Mouse (Mus musculus) liver (tissue): ENCODE measurements around the gene Tiam2.
"Not testable (repeated sequence)": the region's sequence is repeated elsewhere in the genome, so short reads cannot be mapped to it uniquely, and the experiment has no call there.

ENCODE experiments used
- DNase-seq: peaks from one replicate; pipeline ENCODE4 v3.0.0-alpha.2; 2020; ENCODE audit warnings: mixed read lengths

Tiam2 gene

DNA sequence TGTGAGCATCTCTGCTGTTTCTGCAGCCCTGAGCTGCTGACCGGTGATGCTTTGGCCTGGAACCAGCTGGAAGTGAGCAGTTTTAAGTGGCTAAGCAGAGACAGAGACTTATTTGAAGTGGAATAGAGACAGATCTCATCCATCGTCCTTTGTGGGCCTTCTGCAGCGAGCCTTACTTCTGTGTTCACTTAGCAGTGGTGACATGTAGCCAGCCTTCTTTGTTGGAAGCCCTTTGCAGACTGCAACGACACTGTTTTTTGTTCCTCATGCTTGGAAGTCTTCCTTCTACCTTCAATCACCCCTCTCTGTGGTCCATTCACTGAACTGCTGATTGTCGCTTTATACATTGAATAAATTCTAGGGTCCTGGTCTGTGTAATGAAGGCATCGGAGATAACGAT, 18.5 kb downstream of the Tiam2 start:
- no peak for DNase-seq

DNA sequence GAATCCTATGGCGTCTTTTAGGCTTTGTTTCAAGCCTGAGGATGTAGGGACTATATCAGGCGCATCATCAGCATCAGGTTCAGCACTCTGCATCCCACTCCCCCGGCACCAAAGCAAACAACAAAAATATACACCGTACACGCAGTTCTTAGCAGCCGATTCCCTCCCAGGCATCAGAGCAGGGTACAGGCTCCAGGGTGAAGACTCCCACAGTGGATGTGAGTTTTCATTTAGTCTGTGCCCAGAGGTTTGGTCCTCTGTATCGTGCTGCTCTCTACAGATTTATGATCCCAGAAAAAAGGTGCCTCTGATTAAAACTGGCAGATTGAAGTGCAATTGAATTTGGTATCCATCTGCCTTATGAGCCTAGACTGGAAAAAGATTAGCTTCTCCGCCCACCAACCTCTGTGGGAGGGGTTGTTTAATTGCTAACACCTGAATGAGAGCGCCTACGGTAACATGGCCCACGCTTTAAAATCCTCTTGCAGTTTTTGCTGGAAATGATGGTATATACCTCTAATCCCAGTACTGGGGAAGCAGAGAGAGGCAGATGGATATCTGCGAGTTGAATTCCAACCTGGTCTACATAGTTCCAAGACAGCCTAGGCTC, 19.0 kb downstream of the Tiam2 start:
- DNase-seq: no peak

DNA sequence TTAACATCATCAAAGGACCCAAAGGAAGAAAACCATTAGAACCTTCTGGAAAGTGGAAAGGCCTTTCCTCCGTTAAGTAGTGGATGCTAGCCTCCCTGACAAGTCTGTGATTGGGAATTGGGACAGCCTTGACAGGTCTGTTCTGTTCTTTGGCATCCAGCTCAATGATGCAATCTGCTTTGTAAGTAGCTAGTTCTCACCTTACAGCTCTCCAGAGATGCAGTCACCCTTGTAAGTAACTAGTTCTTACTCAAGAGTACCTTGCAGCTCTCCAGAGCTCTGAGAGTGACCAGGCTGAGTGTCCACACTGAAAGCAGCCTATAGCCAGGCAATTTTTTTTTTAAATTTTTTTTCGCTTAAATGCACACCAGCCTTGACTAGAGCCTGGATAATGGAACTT, 21.4 kb downstream of the Tiam2 start:
- DNase-seq: no peak

DNA sequence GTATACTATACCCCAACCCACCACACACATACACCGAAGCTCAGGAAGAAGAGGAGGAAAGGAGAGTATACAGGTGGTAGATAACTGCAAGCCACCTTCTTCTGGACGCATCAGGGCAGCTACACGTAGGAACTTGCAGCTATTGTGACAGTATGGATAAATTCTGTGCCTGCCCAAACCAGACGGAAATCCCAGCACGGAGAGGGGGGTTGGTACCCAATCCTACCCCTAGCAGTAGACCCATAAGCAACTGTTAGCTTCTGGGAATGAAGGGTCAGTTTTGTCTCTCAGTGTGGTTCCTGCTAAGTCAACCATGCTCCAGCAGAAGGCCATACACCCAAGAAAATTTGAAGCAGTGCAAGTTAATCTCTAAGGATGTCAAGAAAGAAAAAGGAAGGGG, 23.0 kb downstream of the Tiam2 start:
- DNase-seq: no peak

DNA sequence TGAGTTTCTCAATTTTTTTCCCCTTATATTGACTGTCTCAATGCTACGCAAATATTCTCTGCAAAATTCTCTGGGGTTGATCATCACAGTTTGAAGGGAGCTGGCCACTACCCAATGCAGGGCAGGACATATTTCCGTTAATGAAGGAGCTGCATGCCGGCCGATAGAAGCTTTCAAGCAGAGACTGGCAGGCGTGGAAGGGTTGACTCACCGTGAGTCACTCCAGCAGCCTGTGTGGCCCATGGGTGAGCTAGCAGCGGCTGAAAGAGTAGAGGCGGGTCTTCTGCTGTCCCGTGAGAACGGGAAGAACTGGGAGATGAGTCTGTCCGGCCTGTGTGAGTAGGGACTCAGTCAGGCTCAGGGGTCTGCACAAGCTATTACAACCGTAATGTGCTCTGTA, 23.6 kb downstream of the Tiam2 start:
- DNase-seq: no peak

DNA sequence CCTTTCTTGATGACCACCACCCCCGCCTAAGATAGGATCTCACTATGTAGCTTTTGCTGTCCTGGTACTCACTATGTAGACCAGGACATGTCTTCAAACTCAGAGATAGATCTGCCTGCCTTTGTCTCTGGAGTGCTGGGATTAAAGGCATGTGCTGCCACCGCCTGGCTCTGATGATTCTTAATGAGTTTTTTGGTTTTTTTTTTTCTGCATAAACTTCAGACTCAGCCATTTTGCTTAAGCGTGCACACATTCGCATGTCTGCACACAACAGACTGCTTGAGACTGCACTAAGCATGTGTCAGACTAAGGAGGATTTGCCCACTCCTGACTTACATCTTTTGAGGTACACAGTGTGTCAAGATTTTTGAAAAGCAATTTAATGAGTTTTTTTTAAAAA, 24.0 kb downstream of the Tiam2 start:
- DNase-seq: no peak

DNA sequence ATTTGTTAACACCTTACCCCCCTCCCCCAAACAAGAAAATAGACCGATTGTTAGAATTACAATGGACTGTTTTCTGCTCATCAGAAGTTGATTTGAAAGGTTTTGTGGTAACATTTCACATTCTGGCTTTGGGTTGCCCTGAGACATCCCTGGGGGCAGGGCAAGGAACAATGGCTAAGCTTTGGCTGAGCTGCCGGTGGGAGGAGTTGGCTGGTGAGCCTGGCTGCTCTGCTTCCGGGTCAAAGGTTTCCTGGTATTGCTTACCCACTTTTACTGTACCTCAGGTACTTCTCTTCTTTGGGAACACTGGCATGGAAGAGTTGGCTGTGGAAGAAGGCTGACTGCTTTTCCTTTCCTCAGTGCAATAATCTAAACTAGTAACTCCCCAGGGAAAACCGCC, 25.3 kb downstream of the Tiam2 start:
- no peak for DNase-seq

DNA sequence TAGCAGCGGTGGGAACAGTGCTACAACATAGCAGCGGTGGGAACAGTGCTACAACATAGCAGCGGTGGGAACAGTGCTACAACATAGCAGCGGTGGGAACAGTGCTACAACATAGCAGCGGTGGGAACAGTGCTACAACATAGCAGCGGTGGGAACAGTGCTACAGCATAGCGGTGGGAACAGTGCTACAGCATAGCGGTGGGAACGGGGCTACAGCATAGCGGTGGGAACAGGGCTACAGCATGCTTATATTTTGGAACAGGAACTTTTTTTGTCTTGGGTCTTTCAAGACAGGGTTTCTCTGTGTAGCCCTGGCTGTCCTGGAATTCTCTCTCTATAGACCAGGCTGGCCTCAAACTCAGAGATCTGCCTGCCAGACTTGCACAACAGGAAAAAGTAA, 26.8 kb downstream of the Tiam2 start:
- not testable (repeated sequence) for DNase-seq

DNA sequence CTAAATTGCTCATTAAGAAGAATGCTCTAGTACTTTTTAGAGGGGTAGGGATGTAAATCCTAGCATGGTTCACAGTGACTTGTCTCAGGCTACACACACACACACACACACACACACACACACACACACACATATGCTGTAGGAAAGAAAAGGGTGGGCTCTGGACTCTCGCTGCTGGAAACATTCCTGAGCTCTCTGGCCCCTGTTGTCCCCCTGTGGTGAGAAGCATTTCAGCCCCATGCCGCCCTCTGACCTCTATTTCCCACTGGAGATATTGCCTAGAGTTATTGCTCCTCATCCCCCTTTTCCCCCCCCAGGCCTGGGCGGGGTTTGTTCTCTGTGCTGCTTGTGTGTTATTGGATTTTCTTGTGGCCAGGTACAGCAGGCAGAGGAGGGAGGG, 28.5 kb downstream of the Tiam2 start:
- DNase-seq: no peak

DNA sequence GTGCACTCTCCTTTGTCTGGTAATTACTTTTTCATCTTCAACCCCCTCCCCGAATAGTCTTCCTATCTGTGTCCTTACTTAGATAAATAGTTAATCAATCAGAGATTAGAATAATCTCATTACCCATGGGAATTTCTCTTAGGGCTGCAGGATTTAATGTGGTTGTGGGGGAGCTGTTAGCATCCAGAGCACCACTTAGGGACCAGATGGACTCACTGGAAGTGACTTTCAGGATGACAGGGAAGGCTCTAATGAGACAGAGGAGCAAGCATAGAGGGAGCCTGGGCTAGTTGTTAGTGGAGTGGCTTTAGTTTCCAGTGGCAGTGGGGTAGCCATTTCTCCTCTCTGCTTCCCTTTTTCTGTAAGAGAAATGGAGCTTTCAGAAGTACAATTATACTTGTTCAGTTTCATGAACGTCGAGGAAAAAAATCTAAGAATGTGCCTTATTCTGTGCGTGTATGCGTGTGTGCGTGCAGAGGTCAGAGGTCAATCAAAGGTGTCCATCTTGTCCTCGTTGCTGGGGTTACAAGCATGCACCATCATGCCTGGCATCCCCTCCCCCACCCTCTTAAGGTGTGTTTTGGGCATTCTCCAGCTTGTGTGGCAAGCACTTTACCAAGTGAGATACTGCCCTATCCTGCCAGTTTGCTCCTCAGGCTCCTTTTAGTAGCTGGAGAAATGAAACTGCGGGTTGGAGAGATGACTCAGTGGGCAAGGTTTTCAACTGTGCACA, 30.4 kb downstream of the Tiam2 start:
- DNase-seq: no peak

DNA sequence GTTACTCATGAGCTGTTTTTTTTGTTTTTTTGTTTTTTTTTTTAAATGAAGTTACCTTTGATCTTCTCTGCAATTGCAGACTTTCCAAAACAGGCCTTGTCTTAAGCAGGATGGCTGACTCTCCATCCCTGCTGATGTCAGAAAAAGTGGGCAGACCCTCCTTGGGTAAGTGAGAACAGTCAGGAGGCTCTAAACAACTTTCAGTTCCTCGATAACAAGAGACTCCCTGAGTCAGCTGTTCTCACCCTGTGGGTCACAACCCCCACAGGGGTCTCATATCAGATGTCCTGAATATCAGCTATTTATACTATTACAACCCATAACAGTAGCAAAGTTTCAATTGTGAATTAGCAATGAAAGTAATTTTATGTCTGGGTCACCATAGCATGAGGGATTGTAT, 33.9 kb downstream of the Tiam2 start:
- no peak for DNase-seq

DNA sequence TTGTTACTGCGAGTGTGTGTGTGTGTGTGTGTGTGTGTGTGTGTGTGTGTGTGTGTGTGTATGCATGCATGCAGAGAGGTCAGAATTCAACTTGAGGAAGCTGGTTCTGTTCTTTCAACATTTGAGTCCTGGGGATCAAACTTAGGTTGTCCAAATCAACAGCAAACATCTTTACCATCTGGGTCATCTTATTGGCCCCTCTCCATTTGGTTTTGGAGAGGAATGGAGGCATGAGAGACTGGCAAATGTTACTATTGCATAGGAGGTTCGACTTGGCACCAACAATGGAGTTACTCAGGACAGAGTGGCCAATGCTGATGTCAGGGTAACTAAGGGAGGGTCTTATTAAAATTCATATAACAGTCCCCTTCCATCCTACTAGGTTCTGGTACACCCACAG, 35.4 kb downstream of the Tiam2 start:
- no peak for DNase-seq

DNA sequence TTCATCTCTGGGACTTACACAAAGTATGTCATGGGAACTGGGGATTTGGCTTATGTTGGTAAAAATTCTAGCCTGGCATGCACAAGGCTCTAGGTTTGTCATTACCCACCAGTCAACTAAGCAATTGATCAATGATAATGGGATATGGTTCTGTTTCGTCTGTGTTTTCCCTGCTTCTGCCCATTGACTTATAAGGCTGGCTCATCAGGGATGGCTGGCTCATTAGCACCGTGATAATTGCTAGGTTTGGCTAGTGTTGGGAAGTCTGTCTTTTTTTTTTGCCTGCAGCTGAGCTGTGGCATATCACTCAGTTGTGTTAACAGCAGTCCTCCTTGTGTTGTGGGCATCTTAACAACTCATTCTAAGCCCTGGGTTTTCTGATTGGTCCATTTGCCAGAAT, 36.8 kb downstream of the Tiam2 start:
- no peak for DNase-seq

DNA sequence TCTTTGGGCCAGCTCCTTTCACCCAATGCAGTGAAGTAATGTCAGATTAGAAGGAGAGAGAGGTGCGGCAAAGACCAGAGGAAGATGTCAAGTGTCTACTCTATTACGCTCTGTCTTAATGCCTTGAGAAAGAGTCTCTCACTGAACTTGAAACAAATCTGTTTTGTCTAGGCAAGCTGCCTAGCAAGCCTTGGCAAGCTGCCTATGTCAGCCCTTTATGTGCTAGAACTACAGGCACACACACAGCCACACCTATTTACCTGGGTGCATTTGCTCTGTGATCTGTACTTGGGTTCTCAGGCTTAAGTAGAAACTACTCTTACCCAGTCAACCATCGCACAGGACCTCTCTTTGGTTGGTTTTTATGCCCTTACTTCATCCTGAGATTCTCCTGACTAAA, 40.4 kb downstream of the Tiam2 start:
- no peak for DNase-seq

DNA sequence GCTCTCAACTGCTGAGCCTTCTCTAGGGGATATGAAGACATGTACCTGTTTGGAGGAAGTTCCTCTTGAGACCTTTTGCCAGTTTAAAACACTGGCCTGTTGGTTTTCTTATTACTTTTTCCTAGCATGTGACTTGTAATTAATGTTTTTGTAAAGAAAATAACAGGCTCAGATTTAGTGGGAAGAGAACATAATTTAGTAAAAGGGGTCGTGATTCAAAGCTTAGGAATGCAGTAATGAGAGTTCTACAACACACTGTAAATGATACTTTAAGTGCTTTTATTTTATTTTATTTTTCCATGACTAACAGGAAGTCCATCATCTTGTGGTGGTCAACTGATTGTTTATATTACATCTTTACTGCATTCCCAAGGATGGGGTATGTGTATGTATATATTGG, 42.0 kb downstream of the Tiam2 start:
- no peak for DNase-seq

DNA sequence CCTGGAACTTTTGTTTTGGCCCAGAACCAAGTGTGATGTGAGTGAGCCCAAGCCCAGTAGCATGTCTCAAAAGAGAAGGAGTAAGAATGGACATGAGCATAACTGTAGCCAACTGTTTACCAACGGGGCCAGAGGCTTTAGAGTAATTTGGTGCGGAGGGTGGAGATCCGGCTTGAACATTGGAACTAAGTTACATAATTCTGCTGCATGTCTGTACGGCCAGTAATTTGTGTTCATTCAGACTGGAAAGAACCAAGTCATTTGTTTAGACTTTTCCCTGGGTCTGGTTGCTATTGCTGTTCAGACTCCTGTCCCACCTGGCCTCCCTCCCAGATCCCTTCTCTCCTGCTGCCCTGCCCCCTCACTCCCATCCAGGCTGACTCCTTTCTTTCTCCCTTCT, 43.3 kb downstream of the Tiam2 start:
- no peak for DNase-seq

DNA sequence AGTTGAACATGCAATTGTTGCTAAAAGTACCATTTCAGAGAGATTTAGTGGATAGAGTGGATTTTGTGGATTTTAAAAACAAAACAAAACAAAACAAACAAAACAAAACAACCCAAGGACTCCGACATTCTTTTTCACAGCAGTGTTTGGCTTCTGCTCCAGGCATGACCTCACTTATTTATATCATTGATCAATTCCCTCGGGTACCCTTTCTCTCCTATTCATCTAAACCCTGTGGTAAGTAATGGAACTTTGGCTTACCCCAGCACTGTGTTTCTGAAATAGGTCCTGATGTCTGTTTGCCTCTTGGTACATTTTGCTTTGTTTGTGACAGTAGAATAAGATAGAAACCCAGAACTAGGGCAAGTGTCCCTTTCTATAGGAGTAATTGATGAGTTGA, 52.2 kb downstream of the Tiam2 start:
- no peak for DNase-seq

DNA sequence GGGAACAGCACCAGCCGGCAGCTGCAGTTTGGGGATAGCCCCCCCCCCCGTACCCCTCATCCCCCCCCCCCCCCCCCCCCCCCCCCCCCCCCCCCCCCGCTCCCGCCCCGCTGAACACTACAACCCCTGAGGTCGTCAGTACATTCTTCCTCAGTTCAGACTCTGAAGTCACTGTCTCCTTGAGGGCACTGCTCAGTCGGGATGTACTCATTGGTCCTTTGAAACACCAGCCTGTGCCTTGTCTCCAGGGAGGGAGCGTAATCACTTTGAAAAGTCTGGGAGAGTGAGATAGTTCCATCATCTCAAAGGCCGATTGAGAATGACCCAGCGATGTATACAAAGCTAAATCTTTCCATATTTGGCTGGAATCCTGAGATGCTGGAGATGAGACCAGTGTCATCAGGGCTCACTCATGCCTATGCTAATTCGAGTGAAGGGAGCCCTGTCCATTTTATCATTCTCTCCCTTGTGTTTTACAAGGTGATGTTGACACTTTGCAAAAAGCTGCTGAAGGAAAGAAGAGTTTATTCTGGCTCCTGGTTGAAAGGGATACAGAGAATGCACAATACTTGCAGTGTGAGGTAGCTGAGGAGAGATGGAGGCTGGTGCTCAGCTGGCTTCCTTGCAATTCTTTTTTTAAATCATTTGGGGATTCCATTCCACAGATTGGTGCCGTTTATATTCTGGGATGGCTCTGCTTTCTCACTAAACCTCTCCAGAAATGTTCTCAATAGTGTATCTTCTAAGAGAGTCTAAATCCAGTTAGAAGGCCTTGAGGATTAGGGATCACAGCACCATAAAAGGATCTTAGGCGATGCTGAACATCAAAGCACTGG, 53.6 kb downstream of the Tiam2 start:
- DNase-seq: no peak

DNA sequence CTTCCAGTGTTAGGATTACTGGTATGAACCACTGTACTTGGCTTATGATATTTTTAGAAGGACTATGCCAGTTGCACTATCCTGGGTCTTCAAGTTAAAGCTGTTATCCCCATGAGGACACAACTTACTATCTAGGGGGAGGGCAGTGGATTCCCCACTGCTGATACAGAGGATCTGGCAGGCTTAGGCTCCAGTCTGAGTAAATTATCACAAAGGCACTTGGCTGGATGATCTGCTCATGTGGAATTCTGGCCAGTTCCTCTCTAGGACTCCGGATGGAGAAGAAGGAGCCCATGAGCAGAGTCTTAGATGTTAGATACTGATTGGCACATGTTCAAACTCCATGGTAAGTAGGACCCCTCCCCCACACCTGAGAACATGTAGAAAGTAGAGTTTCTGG, 59.0 kb downstream of the Tiam2 start:
- no peak for DNase-seq

DNA sequence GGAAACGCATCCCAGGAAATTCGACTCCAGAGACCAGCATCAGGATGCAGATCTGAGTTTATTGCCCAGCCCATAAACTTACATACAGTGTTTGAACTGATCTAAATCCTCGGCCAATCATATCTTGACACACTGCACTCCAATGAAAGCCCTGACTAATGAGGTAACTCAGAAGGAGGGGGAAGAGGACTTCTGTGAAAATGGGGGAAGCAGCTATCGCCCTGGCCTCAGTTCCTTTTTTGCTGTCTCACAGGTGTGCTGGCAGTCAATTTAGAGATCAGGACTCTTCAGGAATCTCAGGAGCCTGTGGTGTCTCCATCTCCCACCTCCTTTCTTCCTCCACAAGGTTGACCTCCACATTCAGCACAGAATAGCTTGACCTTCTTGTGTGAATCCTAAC, 61.4 kb downstream of the Tiam2 start:
- DNase-seq: no peak

DNA sequence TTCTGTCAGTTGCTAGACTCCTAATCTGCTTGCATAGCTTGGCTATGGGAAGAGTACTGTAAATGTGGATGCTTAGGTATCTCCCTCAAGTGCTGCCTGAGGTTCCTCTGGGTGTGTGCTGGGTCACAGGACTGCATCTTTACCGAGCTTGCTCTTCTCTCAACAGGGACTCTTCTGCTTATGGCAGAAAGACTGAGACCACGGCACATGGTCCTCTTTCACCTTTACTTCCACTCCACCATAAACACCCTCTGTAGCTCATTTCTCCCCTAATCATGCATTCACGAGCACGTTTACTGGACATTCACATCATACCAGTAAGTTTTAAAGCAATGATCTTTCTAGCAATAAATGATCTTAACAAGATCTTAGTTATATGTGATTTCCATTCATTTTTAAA, 63.4 kb downstream of the Tiam2 start:
- DNase-seq: no peak

DNA sequence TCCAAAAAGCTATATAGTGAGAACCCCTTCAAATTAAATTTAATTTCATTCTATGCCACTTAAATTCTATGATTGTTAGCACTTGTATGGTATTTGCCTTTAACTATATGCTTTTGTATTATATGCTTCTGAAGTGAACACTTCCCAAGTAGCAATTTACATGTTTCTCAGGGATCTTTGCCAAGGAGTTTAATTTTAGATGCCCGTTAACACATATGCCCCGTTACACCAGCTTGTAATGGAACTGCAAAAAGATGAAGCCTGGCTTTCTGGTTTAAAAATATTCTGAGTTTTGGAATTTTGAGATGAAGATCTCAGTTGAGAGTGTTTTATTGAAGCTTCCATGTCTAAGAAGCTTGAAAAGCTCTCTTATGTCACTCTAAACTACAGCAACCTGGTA, 67.6 kb downstream of the Tiam2 start:
- no peak for DNase-seq

DNA sequence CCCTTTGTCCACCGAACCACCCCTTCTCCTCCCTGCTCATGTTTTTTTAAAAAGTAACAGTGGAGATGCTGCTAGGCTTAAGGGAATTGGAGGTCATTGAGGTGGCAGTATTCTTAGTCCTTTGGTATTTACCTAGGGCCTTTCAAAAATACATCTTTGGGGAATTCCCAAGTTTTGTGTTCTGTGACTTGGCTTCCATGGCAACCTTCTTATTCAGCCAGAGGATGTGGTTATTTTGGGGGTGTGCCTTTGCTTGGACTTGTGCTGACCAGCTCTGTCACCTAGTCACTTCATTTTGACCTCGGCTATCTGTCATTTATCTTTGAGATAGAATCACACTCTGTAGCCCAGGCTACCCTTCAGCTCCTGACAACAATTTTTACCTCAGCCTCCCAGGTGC, 68.6 kb downstream of the Tiam2 start:
- no peak for DNase-seq

DNA sequence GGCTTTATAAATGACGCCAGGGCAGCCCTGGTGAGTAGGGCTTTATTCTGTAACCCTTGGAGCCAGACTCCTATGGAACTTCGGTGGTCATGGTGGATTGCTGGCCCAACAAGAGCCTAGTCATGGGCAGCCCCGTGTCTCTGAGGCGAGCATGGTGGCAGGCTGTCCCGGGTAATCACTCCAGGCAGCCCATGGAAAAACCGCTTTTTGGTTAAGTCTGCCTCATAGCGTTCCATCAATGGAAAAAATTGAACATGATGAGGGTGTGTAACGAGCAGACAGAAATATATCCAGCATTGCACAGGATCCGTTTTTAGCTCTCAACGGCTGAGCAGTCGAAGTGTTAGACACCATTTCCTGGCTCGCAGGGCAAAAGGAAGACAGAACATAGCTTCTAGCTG, 70.5 kb downstream of the Tiam2 start:
- DNase-seq: no peak
